Mouse (Mus musculus) heart, postnatal 0 days (tissue): ENCODE measurements around the gene Tom1l1. TPM values are rescaled to one million over a fixed set of nuclear protein-coding genes. Genes with fewer than 3 reads are reported as not detected.
A peak's percentile ranks its signal among the peaks of the same experiment; 100 is the strongest.
"Not testable (repeated sequence)": the region's sequence is repeated elsewhere in the genome, so short reads cannot be mapped to it uniquely, and the experiment has no call there.

ENCODE experiments used
- ATAC-seq: fragments of 200-750 bp; cut with Nextera tagmentation; 2 replicates; pipeline ENCODE4 v1.8.0; 2017; ENCODE audit warnings: low read depth, moderate number of reproducible peaks, moderate library complexity; ENCODE audit not compliant: insufficient read depth
- DNase-seq: peaks from one replicate; pipeline ENCODE4 v3.0.0-alpha.2; 2016; ENCODE audit warnings: low spot score
- H3K27ac ChIP-seq: fragments of 300-500 bp; sonication (generic); 2 replicates; pipeline ENCODE4 v1.5.1; 2014; ENCODE audit warnings: low read depth, mild to moderate bottlenecking
- H3K27me3 ChIP-seq: fragments of 300-500 bp; sonication (generic); 2 replicates; pipeline ENCODE4 v1.6.1; 2014; ENCODE audit warnings: low read length, mixed read lengths; ENCODE audit not compliant: control insufficient read depth, insufficient read depth
- H3K36me3 ChIP-seq: fragments of 300-500 bp; sonication (generic); replicated peaks from 2 replicates; pipeline ENCODE4 v1.6.1; 2014; ENCODE audit warnings: low read length, mixed read lengths; ENCODE audit not compliant: control insufficient read depth, insufficient read depth
- H3K4me1 ChIP-seq: fragments of 300-500 bp; sonication (generic); 2 replicates; pipeline ENCODE4 v1.6.1; 2014; ENCODE audit warnings: antibody characterized with exemption; ENCODE audit not compliant: control insufficient read depth, insufficient read depth
- H3K4me2 ChIP-seq: fragments of 300-500 bp; sonication (generic); 2 replicates; pipeline ENCODE4 v1.6.1; 2014; ENCODE audit warnings: low read depth, mild to moderate bottlenecking, low read length, moderate library complexity
- H3K4me3 ChIP-seq: fragments of 300-500 bp; sonication (generic); 2 replicates; pipeline ENCODE4 v1.5.1; 2014; ENCODE audit warnings: low read depth, low read length
- H3K9ac ChIP-seq: fragments of 300-500 bp; sonication (generic); replicated peaks from 2 replicates; pipeline ENCODE4 v1.6.1; 2014; ENCODE audit warnings: low read depth, low read length, mixed read lengths
- H3K9me3 ChIP-seq: fragments of 300-500 bp; sonication (generic); replicated peaks from 2 replicates; pipeline ENCODE4 v1.6.1; 2016; ENCODE audit warnings: low read length; ENCODE audit not compliant: control insufficient read depth
- CTCF ChIP-seq: IDR thresholded peaks from 2 replicates; pipeline ENCODE4 v1.5.1; 2016; ENCODE audit warnings: antibody characterized with exemption, control low read depth, low read depth
- EP300 ChIP-seq: IDR thresholded peaks from 2 replicates; pipeline ENCODE4 v1.6.1; 2016; ENCODE audit warnings: antibody characterized with exemption, low read depth
- WGBS: fragments of 180-500 bp; shearing (Covaris S2); extraction: QIAGEN DNeasy Blood & Tissue Kit; methylation state at CpG from one replicate; pipeline ENCODE4 v1.1.7; 2014; 5-methylcytosine and 5-hydroxymethylcytosine counted together
- polyA plus RNA-seq: library from polyadenylated mRNA; unstranded; fragments of >200 nt; fragmentation: Nextera tagmentation; extraction: Ambion mirVana; gene quantifications from 2 replicates; pipeline ENCODE4 v1.2.1, GENCODE M21; 2015
- total RNA-seq: library from RNA; depleted of rRNA; stranded (reverse); fragments of >200 nt; gene quantifications from 2 replicates; pipeline ENCODE4 v1.2.3, GENCODE M21; 2014; ENCODE audit warnings: low replicate concordance

Tom1l1 gene
- total and polyA plus RNA-seq, 2 experiments from 2014 or later = 14.8 to 16.3 TPM

GRCm38 (mm10) chr11:90717719-90718118 is 29.6 kb upstream of the Tom1l1 start:
- Histone ChIP-seq H3K4me1 (no peaks in the 10 kb centered on the region), H3K36me3 (no peaks in the 10 kb centered on the region), H3K27me3 (no peaks in the 10 kb centered on the region), H3K27ac (no peak overlapping the region), H3K9ac (no peak overlapping the region), H3K4me2 (no peak overlapping the region), H3K4me3 (no peak overlapping the region), H3K9me3 (no peaks in the 10 kb centered on the region)
- no peak for ATAC-seq
- DNase-seq = no peak
- 89% methylated on average over 3 of the region's 3 CpGs for WGBS
- no peak for TF ChIP-seq EP300
- TF ChIP-seq CTCF = no peak

- no peak overlapping the region for H3K9ac ChIP-seq
- no peaks in the 10 kb centered on the region for H3K9me3 ChIP-seq
- no peaks in the 10 kb centered on the region for H3K4me1 ChIP-seq
- no peaks in the 10 kb centered on the region for H3K36me3 ChIP-seq
- H3K27me3 ChIP-seq = no peaks in the 10 kb centered on the region
- no peak for ATAC-seq
- no peak overlapping the region for H3K27ac ChIP-seq
- TF ChIP-seq CTCF (no peak), EP300 (no peak)
- 75% methylated on average over 9 of the region's 9 CpGs for WGBS
- H3K4me2 ChIP-seq = no peak overlapping the region
- H3K4me3 ChIP-seq = no peak overlapping the region
- no peak for DNase-seq
These were observed 23.4 kb upstream of the Tom1l1 start for GRCm38 (mm10) chr11:90711596-90711995.

- not testable (repeated sequence) for DNase-seq, ATAC-seq, H3K9me3 ChIP-seq, H3K27ac ChIP-seq, H3K36me3 ChIP-seq, H3K4me1 ChIP-seq, H3K4me2 ChIP-seq, H3K27me3 ChIP-seq, H3K4me3 ChIP-seq, H3K9ac ChIP-seq
- WGBS = 88% methylated on average over 1 of the region's 1 CpGs
These were observed 19.0 kb upstream of the Tom1l1 start for GRCm38 (mm10) chr11:90707134-90707533.

DNA sequence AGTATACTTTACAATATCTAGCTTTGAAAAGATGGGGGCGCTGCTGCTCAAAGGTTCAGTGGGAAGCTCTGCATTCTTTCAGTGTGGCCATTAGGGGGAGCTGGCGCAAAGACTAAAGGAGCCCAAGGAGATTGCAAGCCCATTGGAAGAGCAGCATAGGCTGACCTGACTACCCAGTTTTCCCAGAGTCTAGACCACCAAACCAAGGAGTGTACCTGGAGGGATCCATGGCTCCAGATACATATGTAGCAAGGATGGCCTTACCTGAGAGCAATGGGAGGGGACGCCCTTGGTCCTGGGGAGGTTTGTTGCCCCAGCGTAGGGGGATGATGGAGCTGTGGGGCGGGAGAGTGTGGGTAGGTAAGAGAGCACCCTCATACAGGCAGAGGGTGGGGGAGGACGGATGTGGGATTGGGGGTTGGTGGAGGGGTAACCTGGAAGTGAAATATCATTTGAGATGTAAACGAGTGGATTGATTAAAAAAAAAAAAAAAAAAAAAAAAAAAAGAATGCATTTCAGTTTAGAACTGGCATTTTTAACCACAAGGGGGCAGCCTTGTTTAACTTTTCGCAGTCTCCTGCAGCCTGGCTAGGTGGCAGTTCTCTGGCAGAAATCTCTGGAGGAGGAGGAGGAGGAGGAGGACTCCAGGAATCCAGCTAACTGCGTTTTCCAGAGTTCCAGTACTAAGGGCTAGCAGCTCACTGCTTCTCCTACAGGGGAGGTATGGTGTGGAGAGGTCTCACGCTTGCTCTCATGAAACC is 9.5 kb upstream of the Tom1l1 start:
- WGBS = 21% methylated on average over 10 of the region's 10 CpGs
- Histone ChIP-seq H3K27me3 (no peaks in the 10 kb centered on the region), H3K4me1 (no peaks in the 10 kb centered on the region), H3K9me3 (no peaks in the 10 kb centered on the region), H3K4me2 (0 out of 2 replicates have a peak overlapping the region, but pooled peaks have one; percentile 28), H3K27ac (no peak overlapping the region), H3K36me3 (no peaks in the 10 kb centered on the region), H3K4me3 (no peak overlapping the region), H3K9ac (no peak overlapping the region)
- TF ChIP-seq CTCF (peak; percentile 86), EP300 (no peak)
- ATAC-seq (peak; percentile 82), DNase-seq (peak; percentile 80)

- no peaks in the 10 kb centered on the region for H3K27me3 ChIP-seq
- H3K4me1 ChIP-seq = no peaks in the 10 kb centered on the region
- H3K27ac ChIP-seq = no peak overlapping the region
- WGBS = 41% methylated on average over 9 of the region's 9 CpGs
- TF ChIP-seq CTCF = no peak
- TF ChIP-seq EP300 = no peak
- H3K4me2 ChIP-seq = no peak overlapping the region
- no peaks in the 10 kb centered on the region for H3K9me3 ChIP-seq
- no peak overlapping the region for H3K4me3 ChIP-seq
- no peak overlapping the region for H3K9ac ChIP-seq
- ATAC-seq = no peak
- no peak for DNase-seq
- H3K36me3 ChIP-seq = no peaks in the 10 kb centered on the region
These were observed 7.6 kb upstream of the Tom1l1 start for GRCm38 (mm10) chr11:90695811-90696210.

- Histone ChIP-seq H3K4me3 (no peak overlapping the region), H3K27ac (no peak overlapping the region), H3K9ac (no peak overlapping the region), H3K4me1 (no peaks in the 10 kb centered on the region), H3K4me2 (no peak overlapping the region), H3K36me3 (no peaks in the 10 kb centered on the region), H3K9me3 (no peaks in the 10 kb centered on the region), H3K27me3 (no peaks in the 10 kb centered on the region)
- ATAC-seq (no peak), DNase-seq (no peak)
- 59% methylated on average over 4 of the region's 4 CpGs for WGBS
- TF ChIP-seq EP300 = no peak
- no peak for TF ChIP-seq CTCF
These were observed 6.0 kb upstream of the Tom1l1 start for GRCm38 (mm10) chr11:90694206-90694605.
